Mouse (Mus musculus) heart, adult 2 months (tissue): Measurements from ENCODE around the gene Krt20. TPM values are rescaled to one million over a fixed set of nuclear protein-coding genes. Genes with fewer than 3 reads are reported as not detected.

Experiments used
- DNase-seq, 2 experiments: peaks; one replicate each; pipeline ENCODE4 v3.0.0; 2021
- H3K27ac ChIP-seq: fragments of 200-600 bp; 2 replicates; pipeline ENCODE4 v1.8.1; 2022
- H3K27me3 ChIP-seq: fragments of 200-500 bp; 2 replicates; pipeline ENCODE4 v1.6.1; 2012; ENCODE audit warnings: mild to moderate bottlenecking, low read length, inconsistent platforms, mixed read lengths; ENCODE audit not compliant: control insufficient read depth, insufficient read depth
- H3K36me3 ChIP-seq: fragments of 200-500 bp; 2 replicates; pipeline ENCODE4 v1.6.1; 2012; ENCODE audit warnings: low read length, inconsistent platforms; ENCODE audit not compliant: control insufficient read depth, insufficient read depth
- H3K4me1 ChIP-seq: fragments of 200-500 bp; 2 replicates; pipeline ENCODE4 v1.6.1; 2011; ENCODE audit warnings: low read length; ENCODE audit not compliant: control insufficient read depth, insufficient read depth
- H3K4me3 ChIP-seq: fragments of 200-600 bp; 2 replicates; pipeline ENCODE4 v1.8.1; 2022
- H3K79me2 ChIP-seq: fragments of 200-500 bp; replicated peaks from 2 replicates; pipeline ENCODE4 v1.6.1; 2012; ENCODE audit warnings: mild to moderate bottlenecking, inconsistent platforms, low read length, moderate library complexity, mixed read lengths; ENCODE audit not compliant: control insufficient read depth, insufficient read depth
- H3K9ac ChIP-seq: fragments of 200-500 bp; 2 replicates; pipeline ENCODE4 v1.6.1; 2012; ENCODE audit warnings: low read depth, mild to moderate bottlenecking, control low read depth, inconsistent platforms, low read length, mixed read lengths
- CTCF ChIP-seq: fragments of 200-600 bp; IDR thresholded peaks from 2 replicates; pipeline ENCODE4 v1.8.1; 2022; ENCODE audit warnings: antibody characterized with exemption, mild to moderate bottlenecking, moderate library complexity
- EP300 ChIP-seq: fragments of 200-500 bp; IDR thresholded peaks from 2 replicates; pipeline ENCODE4 v1.6.1; 2011; ENCODE audit warnings: low read depth, low read length, control low read depth; ENCODE audit not compliant: insufficient read depth
- POLR2A ChIP-seq: fragments of 200-500 bp; IDR thresholded peaks from 2 replicates; pipeline ENCODE4 v1.6.1; 2011; ENCODE audit warnings: mild to moderate bottlenecking, low read depth, low read length, control low read depth; ENCODE audit not compliant: insufficient read depth
- WGBS: fragments of 180-500 bp; shearing (Covaris S2); methylation state at CpG from one replicate; pipeline ENCODE4 v1.1.7; 2018; 5-methylcytosine and 5-hydroxymethylcytosine counted together
- intact Hi-C: fragments of 180-260 bp; cut with DNase I; formaldehyde crosslinking; loops from one replicate; pipeline ENCODE4 v1.15.1; 2025
- polyA plus RNA-seq: library from polyadenylated mRNA; depleted of rRNA; stranded (reverse); fragments of >200 nt; gene quantifications from 2 replicates; pipeline ENCODE4 v1.2.3, GENCODE M21; 2012
- total RNA-seq, 2 experiments: library from RNA; stranded (reverse); gene quantifications; 2 replicates each; pipeline ENCODE4 v1.2.3; 2021

The Krt20 gene
- total and polyA plus RNA-seq, 3 experiments: 0.06 TPM; not detected in 2

DNA sequence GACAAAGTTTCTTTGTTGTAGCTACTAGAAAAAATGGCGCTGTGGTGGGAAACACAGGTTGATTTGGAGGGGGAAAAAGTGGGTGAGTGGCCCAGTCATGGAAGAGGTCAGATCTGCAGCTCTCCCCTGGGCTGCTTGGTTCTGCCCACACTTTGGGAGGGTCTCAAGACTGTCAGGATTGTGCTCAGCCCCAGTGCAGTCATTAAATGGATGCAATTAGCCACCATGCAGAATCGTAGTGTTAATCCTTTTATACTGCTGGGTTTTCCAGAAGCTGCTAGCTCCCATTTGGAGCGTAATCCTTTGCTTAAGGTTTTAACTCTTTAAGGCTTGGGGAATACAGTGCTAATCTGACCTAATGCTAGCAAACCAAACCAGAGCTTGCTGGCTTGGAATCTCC, 41.9 kb downstream of the Krt20 start:
- TF ChIP-seq CTCF: no peak
- no peak for TF ChIP-seq POLR2A
- no peak for TF ChIP-seq EP300
- H3K27me3 ChIP-seq: no peaks in the 10 kb centered on the region; the same call in 1 of the 2 replicates
- no peak overlapping the region for H3K9ac ChIP-seq
- no peaks in the 10 kb centered on the region for H3K4me1 ChIP-seq
- no peaks in the 10 kb centered on the region for H3K36me3 ChIP-seq
- no peak for DNase-seq
- 44% methylated on average over 3 of the region's 3 CpGs for WGBS
- no peak overlapping the region for H3K4me3 ChIP-seq
- no peak overlapping the region for H3K27ac ChIP-seq
- intact Hi-C loops: no loop called here
- H3K79me2 ChIP-seq: no peaks in the 10 kb centered on the region

- DNase-seq: no peak
- H3K4me3 ChIP-seq: no peak overlapping the region
- no peaks in the 10 kb centered on the region; the same call in 1 of the 2 replicates for H3K27me3 ChIP-seq
- no peaks in the 10 kb centered on the region for H3K4me1 ChIP-seq
- intact Hi-C loops: no loop called here
- TF ChIP-seq EP300 (no peak), POLR2A (no peak), CTCF (no peak)
- H3K9ac ChIP-seq: no peak overlapping the region
- H3K79me2 ChIP-seq: no peaks in the 10 kb centered on the region
- no peak overlapping the region for H3K27ac ChIP-seq
- no peaks in the 10 kb centered on the region for H3K36me3 ChIP-seq
- 76% methylated on average over 10 of the region's 10 CpGs for WGBS
Measured at GRCm38 (mm10) chr11:99392492-99392891, 45.5 kb downstream of the Krt20 start.

- Histone ChIP-seq H3K27ac (no peak overlapping the region), H3K4me1 (no peaks in the 10 kb centered on the region), H3K36me3 (no peaks in the 10 kb centered on the region), H3K27me3 (no peaks in the 10 kb centered on the region; the same call in 1 of the 2 replicates), H3K79me2 (no peaks in the 10 kb centered on the region), H3K9ac (no peak overlapping the region), H3K4me3 (no peak overlapping the region)
- no peak for DNase-seq
- intact Hi-C loops: no loop called here
- TF ChIP-seq CTCF: no peak
- TF ChIP-seq POLR2A: no peak
- no peak for TF ChIP-seq EP300
- WGBS: 70% methylated on average over 6 of the region's 6 CpGs
Measured at GRCm38 (mm10) chr11:99391375-99391774, 46.6 kb downstream of the Krt20 start.

- H3K27me3 ChIP-seq: no peaks in the 10 kb centered on the region; the same call in 1 of the 2 replicates
- H3K9ac ChIP-seq: no peak overlapping the region
- no peak overlapping the region for H3K27ac ChIP-seq
- intact Hi-C loops: no loop called here
- H3K79me2 ChIP-seq: no peaks in the 10 kb centered on the region
- TF ChIP-seq POLR2A (no peak), EP300 (no peak), CTCF (no peak)
- no peaks in the 10 kb centered on the region for H3K4me1 ChIP-seq
- H3K36me3 ChIP-seq: no peaks in the 10 kb centered on the region
- no peak for DNase-seq
- H3K4me3 ChIP-seq: no peak overlapping the region
- WGBS: 60% methylated on average over 7 of the region's 7 CpGs
Measured at GRCm38 (mm10) chr11:99390866-99391265, 47.1 kb downstream of the Krt20 start.

GRCm38 (mm10) chr11:99389264-99389663, 48.7 kb downstream of the Krt20 start, which contains the start of gene Krt10:
Krt10 (minus strand) TSS chr11:99389364.
- Histone ChIP-seq H3K27me3 (no peaks in the 10 kb centered on the region), H3K4me3 (no peak within 1 kb of the TSS), H3K9ac (no peak within 1 kb of the TSS), H3K79me2 (no peaks in the 10 kb centered on the region; the same call in 1 of the 2 replicates), H3K4me1 (no peaks in the 10 kb centered on the region), H3K36me3 (no peaks in the 10 kb centered on the region), H3K27ac (no peak within 1 kb of the TSS)
- 79% methylated on average over 4 of the region's 4 CpGs for WGBS
- TF ChIP-seq EP300: no peak
- TF ChIP-seq POLR2A: no peak
- no peak for TF ChIP-seq CTCF
- intact Hi-C loops: no loop called here
- DNase-seq: no peak

- Histone ChIP-seq H3K27me3 (no peaks in the 10 kb centered on the region), H3K36me3 (no peaks in the 10 kb centered on the region), H3K4me1 (no peaks in the 10 kb centered on the region), H3K9ac (no peak overlapping the region), H3K27ac (no peak overlapping the region), H3K4me3 (no peak overlapping the region), H3K79me2 (no peaks in the 10 kb centered on the region; the same call in 1 of the 2 replicates)
- 89% methylated on average over 18 of the region's 18 CpGs for WGBS
- intact Hi-C loops: no loop called here
- DNase-seq: no peak
- TF ChIP-seq EP300: no peak
- no peak for TF ChIP-seq CTCF
- no peak for TF ChIP-seq POLR2A
Measured at GRCm38 (mm10) chr11:99388661-99389060, 49.3 kb downstream of the Krt20 start.
